Mouse (Mus musculus): ENCODE data around the gene Atg9a. TPM values are rescaled to one million over a fixed set of nuclear protein-coding genes. Genes with fewer than 3 reads are reported as not detected.
A peak's percentile ranks its signal among the peaks of the same experiment; 100 is the strongest.

Atg9a gene
- total and polyA plus RNA-seq, 2 experiments from 2014 or later, result 28.5 to 99.6 TPM

- Histone ChIP-seq H3K9ac (replicated peaks; ENCODE audit: low read depth, low read length) (no peak overlapping the region), H3K4me3 (ENCODE audit: low read depth, low read length) (no peak overlapping the region), H3K36me3 (replicated peaks; ENCODE audit: control insufficient read depth, insufficient read depth, low read length) (no peaks in the 10 kb centered on the region), H3K4me1 (ENCODE audit: control insufficient read depth, insufficient read depth) (peaks cover 10% of the 10 kb centered on the region; the same call in 1 of the 2 replicates), H3K27me3 (ENCODE audit: control insufficient read depth, insufficient read depth, low read length) (no peaks in the 10 kb centered on the region), H3K27ac (ENCODE audit: low read depth) (no peak overlapping the region), H3K9me3 (replicated peaks; ENCODE audit: control insufficient read depth, low read length) (no peaks in the 10 kb centered on the region), H3K4me2 (ENCODE audit: low read depth, low read length) (no peak overlapping the region)
- no peak for DNase-seq (ENCODE audit: low spot score)
- TF ChIP-seq CTCF (IDR thresholded peaks at IDR 0.05; ENCODE audit: low read depth), result no peak
- TF ChIP-seq EP300 (IDR thresholded peaks at IDR 0.05; ENCODE audit: low read depth), result no peak
- WGBS, result 50% methylated on average over 2 of the region's 2 CpGs
- no peak for ATAC-seq (ENCODE audit: insufficient read depth, low read depth)
Observed at GRCm38 (mm10) chr1:75226138-75226537, 34.1 kb upstream of the Atg9a start.

DNA sequence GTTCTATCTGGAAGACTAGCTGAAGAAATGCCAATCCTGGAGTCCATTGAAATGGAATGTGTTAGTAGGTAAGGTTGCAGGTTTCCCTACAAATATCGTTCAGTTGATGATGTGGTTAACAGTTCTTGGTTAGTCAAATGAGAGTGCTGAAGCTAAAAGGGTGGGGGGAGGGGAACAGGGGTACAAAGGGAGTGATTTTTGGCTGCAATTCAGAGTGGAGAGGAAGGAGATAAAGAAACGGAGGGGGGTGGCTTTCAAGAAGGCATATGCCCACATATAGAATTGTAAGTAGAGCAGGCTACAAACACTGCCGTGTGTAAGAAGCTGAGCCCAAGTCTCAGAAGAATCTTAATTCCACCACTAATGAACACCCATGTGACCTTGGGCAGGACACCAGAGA is 33.5 kb upstream of the Atg9a start:
- no peak overlapping the region for H3K4me2 ChIP-seq (ENCODE audit: low read depth, low read length)
- no peak overlapping the region for H3K27ac ChIP-seq (ENCODE audit: low read depth)
- WGBS, result 26% methylated on average over 3 of the region's 3 CpGs
- H3K27me3 ChIP-seq (ENCODE audit: control insufficient read depth, insufficient read depth, low read length), result peaks cover 6% of the 10 kb centered on the region; the same call in 1 of the 2 replicates
- H3K4me3 ChIP-seq (ENCODE audit: low read depth, low read length), result no peak overlapping the region
- no peaks in the 10 kb centered on the region for H3K9me3 ChIP-seq (replicated peaks; ENCODE audit: control insufficient read depth, low read length)
- no peak overlapping the region for H3K9ac ChIP-seq (replicated peaks; ENCODE audit: low read depth, low read length)
- DNase-seq (ENCODE audit: low spot score) (no peak), ATAC-seq (ENCODE audit: insufficient read depth, low read depth) (no peak)
- peaks cover 10% of the 10 kb centered on the region; the same call in 1 of the 2 replicates for H3K4me1 ChIP-seq (ENCODE audit: control insufficient read depth, insufficient read depth)
- TF ChIP-seq EP300 (IDR thresholded peaks at IDR 0.05; ENCODE audit: low read depth) (no peak), CTCF (IDR thresholded peaks at IDR 0.05; ENCODE audit: low read depth) (no peak)
- no peaks in the 10 kb centered on the region for H3K36me3 ChIP-seq (replicated peaks; ENCODE audit: control insufficient read depth, insufficient read depth, low read length)

GRCm38 (mm10) chr1:75223532-75223931 is 31.5 kb upstream of the Atg9a start:
- H3K4me2 ChIP-seq (ENCODE audit: low read depth, low read length), result no peak overlapping the region
- ATAC-seq (ENCODE audit: insufficient read depth, low read depth) (no peak), DNase-seq (ENCODE audit: low spot score) (no peak)
- H3K9me3 ChIP-seq (replicated peaks; ENCODE audit: control insufficient read depth, low read length), result no peaks in the 10 kb centered on the region
- TF ChIP-seq CTCF (IDR thresholded peaks at IDR 0.05; ENCODE audit: low read depth) (no peak), EP300 (IDR thresholded peaks at IDR 0.05; ENCODE audit: low read depth) (no peak)
- peaks cover 18% of the 10 kb centered on the region; the same call in 1 of the 2 replicates for H3K27me3 ChIP-seq (ENCODE audit: control insufficient read depth, insufficient read depth, low read length)
- no peak overlapping the region for H3K9ac ChIP-seq (replicated peaks; ENCODE audit: low read depth, low read length)
- 48% methylated on average over 6 of the region's 6 CpGs for WGBS
- H3K36me3 ChIP-seq (replicated peaks; ENCODE audit: control insufficient read depth, insufficient read depth, low read length), result no peaks in the 10 kb centered on the region
- no peak overlapping the region for H3K4me3 ChIP-seq (ENCODE audit: low read depth, low read length)
- no peak overlapping the region for H3K27ac ChIP-seq (ENCODE audit: low read depth)
- H3K4me1 ChIP-seq (ENCODE audit: control insufficient read depth, insufficient read depth), result peaks cover 14% of the 10 kb centered on the region; the same call in 1 of the 2 replicates

- no peak for TF ChIP-seq CTCF (IDR thresholded peaks at IDR 0.05; ENCODE audit: low read depth)
- no peak for TF ChIP-seq EP300 (IDR thresholded peaks at IDR 0.05; ENCODE audit: low read depth)
- no peaks in the 10 kb centered on the region for H3K9me3 ChIP-seq (replicated peaks; ENCODE audit: control insufficient read depth, low read length)
- no peak overlapping the region for H3K4me3 ChIP-seq (ENCODE audit: low read depth, low read length)
- DNase-seq (ENCODE audit: low spot score) (no peak), ATAC-seq (ENCODE audit: insufficient read depth, low read depth) (no peak)
- H3K4me2 ChIP-seq (ENCODE audit: low read depth, low read length), result no peak overlapping the region
- 65% methylated on average over 6 of the region's 6 CpGs for WGBS
- no peak overlapping the region for H3K27ac ChIP-seq (ENCODE audit: low read depth)
- peaks cover 14% of the 10 kb centered on the region; the same call in 1 of the 2 replicates for H3K4me1 ChIP-seq (ENCODE audit: control insufficient read depth, insufficient read depth)
- peaks cover 18% of the 10 kb centered on the region; the same call in 1 of the 2 replicates for H3K27me3 ChIP-seq (ENCODE audit: control insufficient read depth, insufficient read depth, low read length)
- H3K9ac ChIP-seq (replicated peaks; ENCODE audit: low read depth, low read length), result no peak overlapping the region
- no peaks in the 10 kb centered on the region for H3K36me3 ChIP-seq (replicated peaks; ENCODE audit: control insufficient read depth, insufficient read depth, low read length)
Observed at GRCm38 (mm10) chr1:75222926-75223325, 30.9 kb upstream of the Atg9a start.

- ATAC-seq (ENCODE audit: insufficient read depth, low read depth) (no peak), DNase-seq (ENCODE audit: low spot score) (no peak)
- Histone ChIP-seq H3K4me1 (ENCODE audit: control insufficient read depth, insufficient read depth) (peaks cover 19% of the 10 kb centered on the region), H3K4me2 (ENCODE audit: low read depth, low read length) (no peak overlapping the region), H3K36me3 (replicated peaks; ENCODE audit: control insufficient read depth, insufficient read depth, low read length) (0 out of 2 replicates have a peak, but pooled peaks cover 3% of the 10 kb centered on the region), H3K9ac (replicated peaks; ENCODE audit: low read depth, low read length) (no peak overlapping the region), H3K9me3 (replicated peaks; ENCODE audit: control insufficient read depth, low read length) (no peaks in the 10 kb centered on the region), H3K27me3 (ENCODE audit: control insufficient read depth, insufficient read depth, low read length) (peaks cover 18% of the 10 kb centered on the region; the same call in 1 of the 2 replicates), H3K27ac (ENCODE audit: low read depth) (no peak overlapping the region), H3K4me3 (ENCODE audit: low read depth, low read length) (no peak overlapping the region)
- no peak for TF ChIP-seq CTCF (IDR thresholded peaks at IDR 0.05; ENCODE audit: low read depth)
- TF ChIP-seq EP300 (IDR thresholded peaks at IDR 0.05; ENCODE audit: low read depth), result no peak
- 74% methylated on average over 3 of the region's 3 CpGs for WGBS
Observed at GRCm38 (mm10) chr1:75221538-75221937, 29.5 kb upstream of the Atg9a start.

- Histone ChIP-seq H3K9me3 (replicated peaks; ENCODE audit: control insufficient read depth, low read length) (no peaks in the 10 kb centered on the region), H3K4me1 (ENCODE audit: control insufficient read depth, insufficient read depth) (peaks cover 19% of the 10 kb centered on the region), H3K4me3 (ENCODE audit: low read depth, low read length) (peak within 1 kb of the TSS; percentile 61), H3K27me3 (ENCODE audit: control insufficient read depth, insufficient read depth, low read length) (peaks cover 18% of the 10 kb centered on the region; the same call in 1 of the 2 replicates), H3K9ac (replicated peaks; ENCODE audit: low read depth, low read length) (peak within 1 kb of the TSS; percentile 60), H3K4me2 (ENCODE audit: low read depth, low read length) (peak within 1 kb of the TSS; percentile 87), H3K27ac (ENCODE audit: low read depth) (peak within 1 kb of the TSS; percentile 82), H3K36me3 (replicated peaks; ENCODE audit: control insufficient read depth, insufficient read depth, low read length) (peaks cover 23% of the 10 kb centered on the region)
- 2% methylated on average over 34 of the region's 34 CpGs for WGBS
- DNase-seq (ENCODE audit: low spot score), result no peak
- TF ChIP-seq EP300 (IDR thresholded peaks at IDR 0.05; ENCODE audit: low read depth) (no peak), CTCF (IDR thresholded peaks at IDR 0.05; ENCODE audit: low read depth) (no peak; the same call in 1 of the 2 replicates)
- ATAC-seq (ENCODE audit: insufficient read depth, low read depth), result peak; percentile 33
Observed at GRCm38 (mm10) chr1:75219531-75219930, 27.5 kb upstream of the Atg9a start, which contains the start of gene Tuba4a. Gene Tuba4a, minus strand, starts transcription at chr1:75219865.
